Mouse (Mus musculus) cortical plate, adult 2 months (tissue): ENCODE results near the gene Slc35a3.

Source experiments
- CTCF ChIP-seq: fragments of 200-500 bp; IDR thresholded peaks from 2 replicates; pipeline ENCODE4 v1.5.1; 2011; ENCODE audit warnings: mild to moderate bottlenecking, control low read depth, low read length; ENCODE audit not compliant: insufficient read depth; ENCODE audit errors: extremely low read depth
- POLR2A ChIP-seq: fragments of 200-500 bp; IDR thresholded peaks from 2 replicates; pipeline ENCODE4 v1.6.1; 2011; ENCODE audit warnings: mild to moderate bottlenecking, low read length, control low read depth; ENCODE audit not compliant: insufficient read depth; ENCODE audit errors: extremely low read depth

DNA sequence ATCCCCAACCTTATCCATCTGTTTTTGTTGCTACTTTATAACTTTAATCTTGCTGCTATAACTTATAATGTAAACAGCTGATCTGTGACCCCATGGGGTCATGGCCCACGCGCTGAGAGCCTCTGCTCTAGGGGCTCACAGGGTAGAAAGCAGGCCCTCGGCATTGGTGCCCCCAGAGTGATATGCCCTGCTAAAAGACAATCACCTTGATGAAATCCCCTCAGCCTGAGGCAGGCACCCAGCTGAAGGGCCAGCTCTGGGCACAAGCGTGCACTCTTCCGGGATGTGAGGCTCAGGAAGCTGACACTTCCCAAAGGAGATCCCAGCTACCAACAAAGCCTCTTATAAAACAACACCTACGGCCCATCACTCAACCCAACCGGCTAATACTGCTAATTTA lies 74.1 kb downstream of the Slc35a3 start:
- TF ChIP-seq CTCF (no peak), POLR2A (no peak)
